Mouse (Mus musculus) hindbrain, embryonic 16.5 days (tissue): ENCODE data around the gene Unk. TPM values are rescaled to one million over a fixed set of nuclear protein-coding genes. Genes with fewer than 3 reads are reported as not detected.

Experiments used
- ATAC-seq: fragments of 200-750 bp; cut with Nextera tagmentation; 2 replicates; pipeline ENCODE4 v1.8.0; 2017; ENCODE audit warnings: moderate TSS enrichment, moderate library complexity
- H3K27ac ChIP-seq: fragments of 300-500 bp; sonication (generic); 2 replicates; pipeline ENCODE4 v1.5.1; 2014; ENCODE audit warnings: low read depth, mild to moderate bottlenecking, control low read depth, low read length, moderate library complexity
- H3K27me3 ChIP-seq: fragments of 300-500 bp; sonication (generic); replicated peaks from 2 replicates; pipeline ENCODE4 v1.6.1; 2014; ENCODE audit warnings: low read length; ENCODE audit not compliant: control insufficient read depth, insufficient read depth
- H3K36me3 ChIP-seq: fragments of 300-500 bp; sonication (generic); 2 replicates; pipeline ENCODE4 v1.6.1; 2014; ENCODE audit warnings: mild to moderate bottlenecking, low read length, moderate library complexity, mixed read lengths; ENCODE audit not compliant: control insufficient read depth, insufficient read depth
- H3K4me1 ChIP-seq: fragments of 300-500 bp; sonication (generic); 2 replicates; pipeline ENCODE4 v1.6.1; 2014; ENCODE audit warnings: low read depth, low read length; ENCODE audit not compliant: control insufficient read depth, insufficient read depth
- H3K4me2 ChIP-seq: fragments of 300-500 bp; sonication (generic); 2 replicates; pipeline ENCODE4 v1.6.1; 2014; ENCODE audit warnings: mild to moderate bottlenecking, low read length, control low read depth, moderate library complexity
- H3K4me3 ChIP-seq: fragments of 300-500 bp; sonication (generic); 2 replicates; pipeline ENCODE4 v1.5.1; 2014; ENCODE audit warnings: mild to moderate bottlenecking, low read length, control low read depth, moderate library complexity
- H3K9ac ChIP-seq: fragments of 300-500 bp; sonication (generic); 2 replicates; pipeline ENCODE4 v1.6.1; 2014; ENCODE audit warnings: low read depth, mild to moderate bottlenecking, control low read depth, low read length, moderate library complexity
- H3K9me3 ChIP-seq: fragments of 300-500 bp; sonication (generic); 2 replicates; pipeline ENCODE4 v1.6.1; 2014; ENCODE audit warnings: mild to moderate bottlenecking, low read length, moderate library complexity; ENCODE audit not compliant: control insufficient read depth
- WGBS: fragments of 180-500 bp; shearing (Covaris S2); extraction: QIAGEN DNeasy Blood & Tissue Kit; methylation state at CpG from one replicate; pipeline ENCODE4 v1.1.7; 2014; 5-methylcytosine and 5-hydroxymethylcytosine counted together
- polyA plus RNA-seq: library from polyadenylated mRNA; unstranded; fragments of >200 nt; fragmentation: Nextera tagmentation; extraction: Ambion mirVana; gene quantifications from 2 replicates; pipeline ENCODE4 v1.2.1, GENCODE M21; 2015

Gene Unk
- polyA plus RNA-seq, 1 experiment from 2014 or later = 30.1 TPM

GRCm38 (mm10) chr11:116104006-116104646, 74.0 kb downstream of the Unk start:
- 31% methylated on average over 13 of the region's 14 CpGs for WGBS

GRCm38 (mm10) chr11:116105065-116105464, 74.9 kb downstream of the Unk start:
- Histone ChIP-seq H3K27ac (no peak overlapping the region), H3K27me3 (peaks cover 30% of the 10 kb centered on the region), H3K4me2 (no peak overlapping the region), H3K9me3 (no peaks in the 10 kb centered on the region), H3K36me3 (no peaks in the 10 kb centered on the region), H3K4me3 (no peak overlapping the region), H3K4me1 (peaks cover 26% of the 10 kb centered on the region), H3K9ac (no peak overlapping the region)
- 94% methylated on average over 2 of the region's 2 CpGs for WGBS
- no peak for ATAC-seq

More at GRCm38 (mm10) chr11:116104006-116104646, 74.0 kb downstream of the Unk start:
- Histone ChIP-seq H3K27me3 (peaks cover 30% of the 10 kb centered on the region), H3K4me2 (no peak overlapping the region), H3K27ac (peak overlapping the region; percentile 42; the same call in 1 of the 2 replicates), H3K4me1 (peaks cover 24% of the 10 kb centered on the region), H3K36me3 (no peaks in the 10 kb centered on the region), H3K9me3 (no peaks in the 10 kb centered on the region), H3K4me3 (no peak overlapping the region), H3K9ac (peak overlapping the region; percentile 41; the same call in 1 of the 2 replicates)
- peak; percentile 31; the same call in 1 of the 2 replicates for ATAC-seq

GRCm38 (mm10) chr11:116106154-116106962, 76.2 kb downstream of the Unk start:
- Histone ChIP-seq H3K4me3 (no peak overlapping the region), H3K4me2 (no peak overlapping the region; the same call in 1 of the 2 replicates), H3K9ac (peak overlapping the region; percentile 4; the same call in 1 of the 2 replicates), H3K27me3 (peaks cover 39% of the 10 kb centered on the region), H3K4me1 (peaks cover 28% of the 10 kb centered on the region), H3K9me3 (no peaks in the 10 kb centered on the region), H3K27ac (no peak overlapping the region), H3K36me3 (no peaks in the 10 kb centered on the region)
- ATAC-seq = no peak
- 28% methylated on average over 32 of the region's 32 CpGs for WGBS

- ATAC-seq = no peak
- Histone ChIP-seq H3K4me1 (peaks cover 28% of the 10 kb centered on the region), H3K9ac (peak overlapping the region; percentile 33), H3K27me3 (peaks cover 42% of the 10 kb centered on the region), H3K4me3 (no peak overlapping the region; the same call in 1 of the 2 replicates), H3K4me2 (peak overlapping the region; percentile 43), H3K36me3 (no peaks in the 10 kb centered on the region), H3K9me3 (no peaks in the 10 kb centered on the region), H3K27ac (no peak overlapping the region)
- 17% methylated on average over 13 of the region's 14 CpGs for WGBS
Observed at GRCm38 (mm10) chr11:116106963-116107776, 77.0 kb downstream of the Unk start.

GRCm38 (mm10) chr11:116107777-116108285, 77.7 kb downstream of the Unk start:
- Histone ChIP-seq H3K27me3 (peaks cover 42% of the 10 kb centered on the region), H3K27ac (no peak overlapping the region), H3K9me3 (no peaks in the 10 kb centered on the region), H3K9ac (peak overlapping the region; percentile 33), H3K4me2 (peak overlapping the region; percentile 43), H3K4me1 (peaks cover 25% of the 10 kb centered on the region), H3K36me3 (no peaks in the 10 kb centered on the region), H3K4me3 (peak overlapping the region; percentile 36)
- 14% methylated on average over 19 of the region's 19 CpGs for WGBS
- no peak for ATAC-seq

- peak overlapping the region; percentile 36 for H3K4me3 ChIP-seq
- H3K36me3 ChIP-seq = no peaks in the 10 kb centered on the region
- H3K27ac ChIP-seq = peak overlapping the region; percentile 27; the same call in 1 of the 2 replicates
- peaks cover 25% of the 10 kb centered on the region for H3K4me1 ChIP-seq
- peak overlapping the region; percentile 43 for H3K4me2 ChIP-seq
- 6% methylated on average over 23 of the region's 23 CpGs for WGBS
- H3K9ac ChIP-seq = no peak overlapping the region
- H3K27me3 ChIP-seq = peaks cover 42% of the 10 kb centered on the region
- ATAC-seq = peak; percentile 17; the same call in 1 of the 2 replicates
- no peaks in the 10 kb centered on the region for H3K9me3 ChIP-seq
Observed at GRCm38 (mm10) chr11:116108464-116109137, 78.5 kb downstream of the Unk start.

GRCm38 (mm10) chr11:116109441-116110081, 79.4 kb downstream of the Unk start:
- peak overlapping the region; percentile 43 for H3K4me2 ChIP-seq
- H3K4me1 ChIP-seq = peaks cover 16% of the 10 kb centered on the region
- H3K27me3 ChIP-seq = peaks cover 42% of the 10 kb centered on the region
- ATAC-seq = no peak
- H3K9ac ChIP-seq = peak overlapping the region; percentile 43
- no peaks in the 10 kb centered on the region for H3K9me3 ChIP-seq
- no peak overlapping the region for H3K27ac ChIP-seq
- 2% methylated on average over 62 of the region's 70 CpGs for WGBS
- peak overlapping the region; percentile 36 for H3K4me3 ChIP-seq
- H3K36me3 ChIP-seq = no peaks in the 10 kb centered on the region

GRCm38 (mm10) chr11:116110131-116110530, 80.0 kb downstream of the Unk start:
- Histone ChIP-seq H3K4me2 (peak overlapping the region; percentile 43), H3K4me3 (peak overlapping the region; percentile 36), H3K4me1 (peaks cover 16% of the 10 kb centered on the region), H3K36me3 (no peaks in the 10 kb centered on the region), H3K27me3 (peaks cover 42% of the 10 kb centered on the region), H3K27ac (no peak overlapping the region; the same call in 1 of the 2 replicates), H3K9ac (peak overlapping the region; percentile 43), H3K9me3 (no peaks in the 10 kb centered on the region)
- WGBS = under 1% methylated on average over 26 of the region's 35 CpGs
- no peak; the same call in 1 of the 2 replicates for ATAC-seq
